8 mouse cellular contexts compared by ENCODE assay signal in genomic region chr13:117208236-117208635, GRCm38 (mm10). TPM values are rescaled to one million over a fixed set of nuclear protein-coding genes. Genes with fewer than 3 reads are reported as not detected.
DNase-seq lines count a peak whose midpoint lies in the region; ATAC-seq and TF ChIP-seq lines count a peak whose summit lies in the region.

TSS of gene Emb (plus strand) at chr13:117208536.

- H3K4me1 ChIP-seq in ES-Bruce4 (ENCODE audit: control insufficient read depth, insufficient read depth, low read length): no peaks in the 10 kb centered on the region
- no peaks in the 10 kb centered on the region for H3K4me1 ChIP-seq in forebrain, embryonic 11.5 days (replicated peaks; ENCODE audit: control insufficient read depth, insufficient read depth, low read length)
- H3K4me1 ChIP-seq in midbrain, embryonic 13.5 days (replicated peaks): no peaks in the 10 kb centered on the region

- no peaks in the 10 kb centered on the region for H3K36me3 ChIP-seq in ES-Bruce4 (ENCODE audit: control insufficient read depth, insufficient read depth, low read length, poor library complexity, severe bottlenecking)
- no peaks in the 10 kb centered on the region for H3K36me3 ChIP-seq in forebrain, embryonic 11.5 days (ENCODE audit: control insufficient read depth, insufficient read depth, low read length)
- H3K36me3 ChIP-seq in midbrain, embryonic 13.5 days: no peaks in the 10 kb centered on the region

- no peak within 1 kb of the TSS for H3K27ac ChIP-seq in gastrocnemius, adult 2 months
- no peak within 1 kb of the TSS for H3K27ac ChIP-seq in ES-Bruce4 (ENCODE audit: insufficient read depth, low read length)
- H3K27ac ChIP-seq in forebrain, embryonic 11.5 days (ENCODE audit: low read depth, low read length): no peak within 1 kb of the TSS
- no peak within 1 kb of the TSS for H3K27ac ChIP-seq in midbrain, embryonic 13.5 days

- H3K9ac ChIP-seq in ES-Bruce4 (ENCODE audit: low read depth, poor library complexity, severe bottlenecking): no peak within 1 kb of the TSS
- no peak within 1 kb of the TSS for H3K9ac ChIP-seq in forebrain, embryonic 11.5 days (ENCODE audit: low read length)
- no peak within 1 kb of the TSS for H3K9ac ChIP-seq in midbrain, embryonic 13.5 days (replicated peaks)

- H3K4me2 ChIP-seq in forebrain, embryonic 11.5 days (ENCODE audit: low read depth, low read length, severe bottlenecking): no peak within 1 kb of the TSS
- no peak within 1 kb of the TSS for H3K4me2 ChIP-seq in midbrain, embryonic 13.5 days (replicated peaks)

- no peak within 1 kb of the TSS for H3K4me3 ChIP-seq in gastrocnemius, adult 2 months
- no peak within 1 kb of the TSS for H3K4me3 ChIP-seq in ES-Bruce4 (ENCODE audit: low read depth, low read length)
- no peak within 1 kb of the TSS for H3K4me3 ChIP-seq in forebrain, embryonic 11.5 days (ENCODE audit: low read depth, low read length)
- no peak within 1 kb of the TSS for H3K4me3 ChIP-seq in midbrain, embryonic 13.5 days (replicated peaks)

- no peak for TF ChIP-seq EP300 in ES-Bruce4 (IDR thresholded peaks at IDR 0.05; ENCODE audit: insufficient read depth, low read depth, low read length)

- no peaks in the 10 kb centered on the region for H3K27me3 ChIP-seq in ES-Bruce4 (ENCODE audit: control insufficient read depth, insufficient read depth, low read length, poor library complexity, severe bottlenecking)
- no peaks in the 10 kb centered on the region for H3K27me3 ChIP-seq in forebrain, embryonic 11.5 days (ENCODE audit: control insufficient read depth, insufficient read depth, low read length)
- no peaks in the 10 kb centered on the region for H3K27me3 ChIP-seq in midbrain, embryonic 13.5 days

- DNase-seq in gastrocnemius, adult 8-10 months (ENCODE audit: low spot score in 2 of 2): no peak
- DNase-seq in gastrocnemius, adult 2 months: no peak
- DNase-seq in forebrain, embryonic 11.5 days (ENCODE audit: low spot score): no peak
- no peak for DNase-seq in layer of hippocampus, postnatal 10 days (ENCODE audit: low spot score in 2 of 2)
- no peak for DNase-seq in cerebellum, postnatal 10 days
- no peak for DNase-seq in urinary bladder, postnatal 10 days (ENCODE audit: low spot score)

- 84% methylated on average over 6 of the region's 6 CpGs for WGBS in forebrain, embryonic 11.5 days
- 78% methylated on average over 6 of the region's 6 CpGs for WGBS in midbrain, embryonic 13.5 days

- no peaks in the 10 kb centered on the region for H3K9me3 ChIP-seq in ES-Bruce4 (replicated peaks; ENCODE audit: control insufficient read depth, insufficient read depth, low read length, poor library complexity, severe bottlenecking)
- no peaks in the 10 kb centered on the region for H3K9me3 ChIP-seq in forebrain, embryonic 11.5 days (ENCODE audit: control insufficient read depth, low read length)
- H3K9me3 ChIP-seq in midbrain, embryonic 13.5 days: no peaks in the 10 kb centered on the region

- no peak for ATAC-seq in forebrain, embryonic 11.5 days (replicated peaks; ENCODE audit: low FRiP score)
- ATAC-seq in midbrain, embryonic 13.5 days: no peak

- intact Hi-C loops in gastrocnemius, adult 2 months (cut with DNase I): no loop called here

- TF ChIP-seq POLR2A in ES-Bruce4 (IDR thresholded peaks at IDR 0.05; ENCODE audit: insufficient read depth, low read length): no peak

- no peak for TF ChIP-seq CTCF in gastrocnemius, adult 2 months (IDR thresholded peaks at IDR 0.05)
- TF ChIP-seq CTCF in ES-Bruce4 (IDR thresholded peaks at IDR 0.05; ENCODE audit: low read depth, low read length): no peak

RNA-seq across cellular contexts. Expression of gene Emb, which starts in this region (rescaled TPM):
- 10 to 100 TPM; 10.2 to 13.8 (median 12.2) TPM for total RNA-seq in gastrocnemius, adult 8-10 months (2022)
- 10 to 100 TPM in 1 of 2 experiments, 1 to 10 TPM in 1; 9.1 to 10.7 TPM for total RNA-seq in gastrocnemius, adult 2 months (2021)
- 135 and 137 TPM in 2 replicates for polyA plus RNA-seq in ES-Bruce4 (2011; ENCODE audit: insufficient read depth, insufficient read length, low read depth, missing spikeins)
- 33.9 and 35.4 TPM in 2 replicates for polyA plus RNA-seq in forebrain, embryonic 11.5 days (2014; fragmentation: Nextera tagmentation; extraction: Ambion mirVana)
- total RNA-seq in layer of hippocampus, postnatal 10 days (2021): 10 to 100 TPM; 22.4 to 24.6 TPM
- 13.4 and 14.4 TPM in 2 replicates for polyA plus RNA-seq in midbrain, embryonic 13.5 days (2015; fragmentation: Nextera tagmentation; extraction: Ambion mirVana)
